Mouse (Mus musculus) liver, embryonic 14.5 days (tissue): Measurements from ENCODE around the gene Tubg2.

Experiments
- CTCF ChIP-seq: IDR thresholded peaks from 2 replicates; pipeline ENCODE4 v1.5.1; 2016; ENCODE audit warnings: antibody characterized with exemption, low read depth, control low read depth
- EP300 ChIP-seq: IDR thresholded peaks from 2 replicates; pipeline ENCODE4 v1.6.1; 2016; ENCODE audit warnings: antibody characterized with exemption, low read depth

DNA sequence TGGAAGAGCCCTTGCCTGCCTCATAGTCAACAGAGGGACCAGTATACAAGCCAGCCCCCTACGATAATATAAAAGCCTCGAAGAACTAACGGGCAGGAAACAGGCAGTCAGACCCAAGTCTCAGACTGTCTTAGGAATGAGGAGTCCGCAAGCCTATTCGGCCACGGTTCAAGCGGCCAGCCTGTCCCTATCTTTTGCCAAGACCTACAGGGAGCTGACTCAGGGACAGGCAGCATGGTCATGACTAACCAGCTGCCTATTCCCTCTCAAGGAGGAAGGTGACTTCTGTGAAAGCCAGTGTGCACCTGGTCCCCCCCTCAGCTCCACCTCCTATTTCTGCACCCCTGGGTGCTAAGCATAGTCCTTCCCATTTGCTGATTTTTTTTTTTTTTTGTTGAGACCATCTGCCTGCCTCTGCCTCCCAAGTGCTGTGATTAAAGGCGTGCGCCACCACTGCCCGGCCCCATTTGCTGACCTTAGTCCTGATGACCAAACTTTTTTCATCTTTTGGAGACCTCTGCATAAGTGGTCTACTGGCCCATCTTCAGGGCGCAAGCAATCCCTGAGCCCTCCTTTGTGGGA is 26.6 kb upstream of the Tubg2 start:
- TF ChIP-seq CTCF (no peak), EP300 (no peak)
